Mouse (Mus musculus): ENCODE measurements at regions not wholly inside any gene's neighbourhood (a gene's known extent, or its start where the extent isn't known, plus 50 kb on each side); places are given as distances from the start of the nearest gene placed in this dataset.

DNA sequence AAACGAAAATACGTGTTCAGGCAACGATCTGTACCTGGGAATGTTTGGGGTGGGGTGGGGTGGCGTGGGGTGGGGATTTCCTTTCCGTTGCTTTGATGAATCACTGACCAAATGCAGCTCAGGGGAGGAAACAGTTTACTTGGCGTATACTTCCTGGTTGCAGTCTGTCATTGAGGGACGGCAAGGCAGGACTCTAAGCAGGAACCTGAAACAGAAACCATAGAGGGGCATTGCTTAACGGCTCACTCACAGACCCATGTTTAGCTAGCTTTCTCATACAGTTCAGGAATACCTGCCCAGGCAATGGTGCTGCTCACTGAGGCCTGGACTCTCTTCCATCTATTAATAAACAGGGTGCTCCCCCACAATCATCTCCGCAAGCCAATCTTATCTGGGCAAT is 55.1 kb upstream of the Smox start:
- Histone ChIP-seq H3K27ac (replicated peaks) (no peak overlapping the region), H3K27me3 (ENCODE audit: low read depth, poor library complexity, severe bottlenecking) (no peaks in the 10 kb centered on the region), H3K4me3 (no peak overlapping the region), H3K9me3 (replicated peaks) (no peaks in the 10 kb centered on the region), H3K4me1 (no peaks in the 10 kb centered on the region), H3K36me3 (no peaks in the 10 kb centered on the region)
- 89% methylated on average over 9 of the region's 9 CpGs for WGBS
- DNase-seq (ENCODE audit: low spot score): no peak

DNA sequence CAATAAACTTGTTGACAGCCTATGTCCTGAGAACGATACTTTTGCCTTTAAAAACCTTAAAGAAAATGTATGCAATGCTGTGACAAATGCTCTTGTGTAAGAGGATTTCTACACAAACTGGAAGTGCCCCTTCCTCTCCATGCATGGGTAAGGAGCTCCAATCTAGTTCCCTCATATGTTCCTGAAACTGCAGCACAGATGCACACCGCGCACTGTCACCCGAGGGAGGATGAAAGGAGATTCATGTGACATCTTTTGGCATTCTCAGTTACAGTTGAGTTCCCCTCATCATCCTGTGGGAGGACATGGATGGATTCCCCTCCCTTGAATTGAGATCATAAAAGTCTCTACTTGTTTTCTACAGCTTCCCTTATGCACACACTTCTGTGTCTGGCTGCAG is 60.8 kb upstream of the Smox start:
- DNase-seq (ENCODE audit: low spot score): no peak
- 83% methylated on average over 4 of the region's 4 CpGs for WGBS
- H3K36me3 ChIP-seq: no peaks in the 10 kb centered on the region
- no peak overlapping the region for H3K27ac ChIP-seq (replicated peaks)
- no peak overlapping the region for H3K4me3 ChIP-seq
- H3K4me1 ChIP-seq: no peaks in the 10 kb centered on the region
- H3K9me3 ChIP-seq (replicated peaks): no peaks in the 10 kb centered on the region
- H3K27me3 ChIP-seq (ENCODE audit: low read depth, poor library complexity, severe bottlenecking): no peaks in the 10 kb centered on the region

DNA sequence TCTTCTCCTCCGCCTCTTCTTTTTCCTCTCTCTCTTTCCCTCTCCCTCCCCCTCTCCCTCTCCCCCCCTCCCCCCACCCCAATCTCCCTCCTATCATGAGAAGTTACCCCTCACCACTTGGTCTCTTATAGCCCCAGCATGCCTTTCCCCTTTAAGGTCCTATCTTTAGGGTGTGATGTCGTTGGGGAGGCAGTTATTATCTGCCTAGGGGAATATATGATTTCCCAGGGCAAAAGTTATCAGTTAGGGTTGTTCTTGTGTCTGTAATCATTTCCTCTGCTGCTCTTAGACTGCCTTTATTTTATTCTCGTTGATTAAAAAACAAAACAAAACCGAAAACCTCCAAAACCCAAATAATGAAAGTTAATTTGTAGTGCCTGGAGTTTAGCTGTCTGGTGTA is 63.2 kb upstream of the Smox start:
- Histone ChIP-seq H3K4me1 (peaks cover under 1% of the 10 kb centered on the region; the same call in 1 of the 2 replicates), H3K27me3 (ENCODE audit: low read depth, poor library complexity, severe bottlenecking) (no peaks in the 10 kb centered on the region), H3K27ac (replicated peaks) (no peak overlapping the region), H3K36me3 (no peaks in the 10 kb centered on the region), H3K4me3 (no peak overlapping the region), H3K9me3 (replicated peaks) (no peaks in the 10 kb centered on the region)
- DNase-seq (ENCODE audit: low spot score): no peak
- WGBS: 80% methylated on average over 4 of the region's 4 CpGs

DNA sequence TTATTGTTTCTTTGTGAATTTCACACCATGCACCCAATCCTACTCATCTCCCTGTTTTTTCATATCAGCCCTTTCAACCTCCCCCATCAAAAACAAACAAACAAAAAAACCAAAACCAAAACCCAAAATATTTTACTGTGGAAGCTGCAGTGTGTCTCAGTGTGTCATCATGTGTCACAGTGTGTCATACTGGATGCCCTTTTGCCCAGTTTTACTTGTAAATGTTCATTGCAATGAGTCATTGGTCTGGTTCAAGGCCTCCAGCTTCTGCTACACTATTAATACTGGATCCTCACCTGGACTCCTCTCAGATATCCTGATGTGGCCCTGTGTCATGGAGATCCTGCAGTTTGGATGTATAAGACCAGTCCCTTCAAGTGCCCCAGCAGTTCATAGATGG is 64.4 kb upstream of the Smox start:
- peaks cover 7% of the 10 kb centered on the region; the same call in 1 of the 2 replicates for H3K4me1 ChIP-seq
- no peak for DNase-seq (ENCODE audit: low spot score)
- H3K4me3 ChIP-seq: no peak overlapping the region
- no peaks in the 10 kb centered on the region for H3K9me3 ChIP-seq (replicated peaks)
- no peaks in the 10 kb centered on the region for H3K27me3 ChIP-seq (ENCODE audit: low read depth, poor library complexity, severe bottlenecking)
- H3K27ac ChIP-seq (replicated peaks): no peak overlapping the region
- no peaks in the 10 kb centered on the region for H3K36me3 ChIP-seq

DNA sequence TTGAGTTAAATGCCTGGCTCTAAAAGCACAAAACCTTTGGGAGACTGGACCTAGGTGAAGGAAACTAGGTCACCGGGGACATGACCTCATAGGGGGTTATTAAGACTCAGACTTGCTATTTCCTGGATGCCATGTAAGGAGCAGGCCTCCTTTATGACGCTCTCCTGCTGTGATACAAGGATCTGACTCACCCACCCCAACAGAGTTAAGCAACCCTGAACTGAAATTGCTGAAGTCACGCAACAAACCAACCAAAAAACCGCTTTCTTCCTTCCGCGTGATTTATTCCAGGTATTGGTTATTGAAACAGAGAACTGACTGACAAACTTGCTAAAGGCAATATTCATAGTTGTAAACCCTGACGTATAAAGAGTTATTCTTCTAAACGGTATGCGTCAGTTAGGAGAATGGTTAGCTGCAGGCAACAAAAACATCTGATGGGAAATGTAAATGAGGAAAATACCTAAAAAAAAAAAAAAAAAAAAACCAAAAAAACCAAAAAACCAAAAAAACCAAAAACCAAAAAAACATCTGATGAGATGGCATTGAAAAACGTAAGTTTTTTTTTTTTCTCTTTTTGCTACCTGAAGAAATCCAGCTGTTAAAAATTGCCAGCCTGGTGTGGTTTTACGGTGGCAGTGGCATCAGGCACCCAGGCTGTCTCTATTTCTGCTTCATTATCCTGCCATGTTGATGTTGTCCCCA is 67.5 kb upstream of the Smox start:
- DNase-seq (ENCODE audit: low spot score): no peak
- H3K27ac ChIP-seq (replicated peaks): no peak overlapping the region
- H3K4me1 ChIP-seq: peaks cover 7% of the 10 kb centered on the region; the same call in 1 of the 2 replicates
- no peaks in the 10 kb centered on the region for H3K27me3 ChIP-seq (ENCODE audit: low read depth, poor library complexity, severe bottlenecking)
- no peak overlapping the region for H3K4me3 ChIP-seq
- WGBS: 79% methylated on average over 11 of the region's 11 CpGs
- no peaks in the 10 kb centered on the region for H3K36me3 ChIP-seq
- H3K9me3 ChIP-seq (replicated peaks): no peaks in the 10 kb centered on the region

DNA sequence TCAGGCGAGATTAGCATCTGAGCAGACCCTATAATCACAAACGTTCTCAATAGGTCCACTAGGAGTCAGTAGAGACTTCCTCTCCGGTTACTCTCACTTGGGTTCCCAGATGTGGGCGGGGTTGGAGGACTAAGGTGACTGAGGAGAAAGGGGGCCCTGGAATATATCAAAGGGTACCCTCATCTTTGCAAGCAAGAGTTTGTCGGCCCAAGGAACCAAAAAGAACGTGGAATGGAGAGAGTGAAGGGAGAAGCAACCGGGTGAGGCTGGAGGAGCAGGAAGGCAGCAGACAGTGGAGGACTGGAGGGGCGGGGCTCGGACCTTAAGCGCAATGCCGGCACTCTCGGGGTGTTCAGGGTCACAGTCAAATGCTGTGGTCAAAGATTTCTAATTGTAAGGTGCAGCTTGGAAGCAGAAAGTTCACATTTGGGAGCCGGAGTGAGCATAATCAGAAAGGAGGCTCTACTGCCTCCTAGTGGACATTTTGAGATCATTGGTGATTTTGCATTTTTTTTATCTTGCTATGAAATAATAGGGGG is 68.3 kb upstream of the Smox start:
- peaks cover 7% of the 10 kb centered on the region; the same call in 1 of the 2 replicates for H3K4me1 ChIP-seq
- H3K27me3 ChIP-seq (ENCODE audit: low read depth, poor library complexity, severe bottlenecking): no peaks in the 10 kb centered on the region
- WGBS: 0% methylated on average over 13 of the region's 13 CpGs
- H3K4me3 ChIP-seq: peak overlapping the region; percentile 58
- H3K36me3 ChIP-seq: no peaks in the 10 kb centered on the region
- H3K27ac ChIP-seq (replicated peaks): peak overlapping the region; percentile 77
- no peaks in the 10 kb centered on the region for H3K9me3 ChIP-seq (replicated peaks)
- DNase-seq (ENCODE audit: low spot score): peak; percentile 66

DNA sequence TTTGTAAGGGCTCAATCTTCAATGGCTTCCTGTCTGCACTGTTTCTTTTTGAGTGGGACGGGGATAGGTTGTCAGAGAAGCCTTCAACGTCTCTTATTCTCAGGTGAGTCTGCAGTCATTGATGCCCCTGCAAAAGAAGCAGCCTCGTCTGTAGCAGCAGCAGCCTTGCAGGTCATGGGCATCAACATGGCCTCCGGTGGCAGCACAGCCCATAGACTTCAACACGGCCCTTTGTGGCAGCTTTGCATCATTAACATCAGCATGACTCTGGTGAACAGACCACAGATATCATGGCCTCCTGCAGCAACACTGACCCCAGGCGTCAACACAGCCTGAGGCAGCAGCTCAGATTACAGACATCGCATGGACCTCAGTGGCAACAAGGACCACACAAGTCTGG is 65.4 kb upstream of the Rnf24 start:
- 79% methylated on average over 7 of the region's 7 CpGs for WGBS
- Histone ChIP-seq H3K4me3 (no peak overlapping the region), H3K27ac (replicated peaks) (no peak overlapping the region), H3K36me3 (no peaks in the 10 kb centered on the region), H3K9me3 (replicated peaks) (no peaks in the 10 kb centered on the region), H3K27me3 (ENCODE audit: low read depth, poor library complexity, severe bottlenecking) (no peaks in the 10 kb centered on the region), H3K4me1 (peaks cover 7% of the 10 kb centered on the region; the same call in 1 of the 2 replicates)
- no peak for DNase-seq (ENCODE audit: low spot score)

DNA sequence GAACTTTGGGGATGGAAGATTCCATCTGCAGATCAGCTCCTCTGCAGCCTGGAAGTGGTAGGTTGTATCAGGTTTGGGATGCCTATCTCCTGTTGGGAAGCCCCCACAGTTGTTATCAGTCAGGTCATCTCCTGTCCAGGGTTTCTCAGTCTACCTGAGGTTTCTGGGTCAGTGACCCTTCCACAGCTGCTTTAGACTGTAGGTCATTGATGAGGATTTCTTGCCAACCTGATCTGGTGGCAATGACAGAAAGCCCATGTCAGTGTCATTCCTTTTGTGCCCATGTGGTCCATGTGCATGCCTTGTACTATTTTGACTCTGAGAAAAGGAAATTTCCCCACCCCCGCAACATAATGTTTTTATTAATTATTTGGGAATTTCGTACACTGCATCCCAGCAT is 64.8 kb upstream of the Rnf24 start:
- 91% methylated on average over 2 of the region's 2 CpGs for WGBS
- Histone ChIP-seq H3K36me3 (no peaks in the 10 kb centered on the region), H3K4me3 (no peak overlapping the region), H3K27ac (replicated peaks) (no peak overlapping the region), H3K27me3 (ENCODE audit: low read depth, poor library complexity, severe bottlenecking) (no peaks in the 10 kb centered on the region), H3K4me1 (0 out of 2 replicates have a peak, but pooled peaks cover 1% of the 10 kb centered on the region), H3K9me3 (replicated peaks) (no peaks in the 10 kb centered on the region)
- DNase-seq (ENCODE audit: low spot score): no peak

DNA sequence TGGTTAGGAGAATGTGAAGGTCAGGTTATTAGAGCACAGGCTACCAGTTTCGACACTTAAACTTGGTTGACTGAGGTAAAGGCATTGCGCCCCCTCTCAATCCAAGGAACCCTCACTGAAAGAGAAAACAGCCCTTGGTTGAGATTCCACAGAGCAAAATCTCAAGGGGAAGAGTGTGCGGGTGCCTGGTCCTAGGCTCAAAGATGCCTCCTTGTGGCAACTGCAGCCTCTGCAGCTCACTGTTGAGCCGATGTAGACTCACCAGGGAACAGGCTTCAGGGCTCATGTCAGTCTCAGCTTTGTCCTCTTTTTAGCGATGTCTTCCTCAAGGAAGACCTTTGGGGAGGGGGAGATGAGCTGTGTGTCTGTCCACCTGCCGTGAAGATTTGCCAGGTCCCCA is 63.8 kb upstream of the Rnf24 start:
- Histone ChIP-seq H3K9me3 (replicated peaks) (no peaks in the 10 kb centered on the region), H3K27ac (replicated peaks) (no peak overlapping the region), H3K27me3 (ENCODE audit: low read depth, poor library complexity, severe bottlenecking) (no peaks in the 10 kb centered on the region), H3K4me1 (no peaks in the 10 kb centered on the region), H3K4me3 (no peak overlapping the region), H3K36me3 (no peaks in the 10 kb centered on the region)
- peak; percentile 35 for DNase-seq (ENCODE audit: low spot score)
- WGBS: 39% methylated on average over 6 of the region's 6 CpGs

DNA sequence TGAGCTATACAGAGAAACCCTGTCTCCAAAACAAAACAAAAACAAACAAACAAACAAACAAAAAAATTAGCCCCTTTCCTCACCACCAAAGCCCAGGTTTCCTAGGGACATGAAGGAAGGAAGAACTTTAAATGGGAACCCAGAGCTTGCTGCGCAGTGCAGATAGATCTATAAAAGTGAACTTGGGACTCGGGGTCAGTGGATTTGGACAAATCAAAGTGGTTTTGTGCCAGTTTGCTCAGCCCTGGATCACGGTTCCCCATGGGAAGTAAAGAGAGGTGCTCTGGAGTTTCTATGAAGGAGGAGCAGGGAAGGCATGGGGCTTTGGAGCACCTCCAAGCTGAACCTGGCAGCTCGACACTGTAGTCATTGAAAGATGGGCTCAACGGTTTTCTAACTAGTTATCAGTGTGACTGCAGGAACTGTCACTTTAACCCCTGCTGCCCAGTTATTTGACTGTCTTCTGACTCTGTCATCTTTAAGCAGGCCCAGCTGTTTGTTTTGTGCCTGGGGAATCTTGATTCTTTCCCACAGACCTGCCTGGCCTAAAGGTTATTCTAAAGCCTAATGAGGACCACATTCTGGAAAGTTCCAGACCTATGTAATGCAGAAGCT is 58.3 kb upstream of the Rnf24 start:
- H3K4me3 ChIP-seq: no peak overlapping the region
- no peaks in the 10 kb centered on the region for H3K4me1 ChIP-seq
- no peak for DNase-seq (ENCODE audit: low spot score)
- no peak overlapping the region for H3K27ac ChIP-seq (replicated peaks)
- no peaks in the 10 kb centered on the region for H3K9me3 ChIP-seq (replicated peaks)
- H3K36me3 ChIP-seq: no peaks in the 10 kb centered on the region
- 86% methylated on average over 5 of the region's 5 CpGs for WGBS
- no peaks in the 10 kb centered on the region for H3K27me3 ChIP-seq (ENCODE audit: low read depth, poor library complexity, severe bottlenecking)

DNA sequence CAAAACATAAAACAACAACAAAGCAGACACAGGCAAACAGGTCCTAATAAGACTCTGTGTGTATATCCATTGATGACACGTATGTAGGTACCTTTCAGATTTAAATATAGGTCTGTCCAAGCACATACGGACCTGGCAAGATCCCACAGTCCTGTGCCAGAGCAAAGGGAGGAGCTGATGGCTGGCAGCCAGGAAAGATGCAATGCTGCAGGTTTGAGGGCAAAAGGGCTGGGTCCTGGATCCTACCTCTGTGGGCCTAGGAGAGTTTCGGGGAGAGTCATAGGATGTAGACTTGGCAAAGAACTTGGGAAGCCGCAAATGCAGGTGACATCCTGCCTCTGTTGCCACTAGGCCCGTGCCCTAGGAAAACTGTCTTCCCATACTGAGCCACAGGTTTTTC is 54.6 kb upstream of the Rnf24 start:
- H3K4me3 ChIP-seq: no peak overlapping the region
- no peaks in the 10 kb centered on the region for H3K36me3 ChIP-seq
- H3K9me3 ChIP-seq (replicated peaks): no peaks in the 10 kb centered on the region
- WGBS: 92% methylated on average over 5 of the region's 5 CpGs
- H3K27ac ChIP-seq (replicated peaks): no peak overlapping the region
- DNase-seq (ENCODE audit: low spot score): no peak
- H3K4me1 ChIP-seq: no peaks in the 10 kb centered on the region
- H3K27me3 ChIP-seq (ENCODE audit: low read depth, poor library complexity, severe bottlenecking): no peaks in the 10 kb centered on the region

DNA sequence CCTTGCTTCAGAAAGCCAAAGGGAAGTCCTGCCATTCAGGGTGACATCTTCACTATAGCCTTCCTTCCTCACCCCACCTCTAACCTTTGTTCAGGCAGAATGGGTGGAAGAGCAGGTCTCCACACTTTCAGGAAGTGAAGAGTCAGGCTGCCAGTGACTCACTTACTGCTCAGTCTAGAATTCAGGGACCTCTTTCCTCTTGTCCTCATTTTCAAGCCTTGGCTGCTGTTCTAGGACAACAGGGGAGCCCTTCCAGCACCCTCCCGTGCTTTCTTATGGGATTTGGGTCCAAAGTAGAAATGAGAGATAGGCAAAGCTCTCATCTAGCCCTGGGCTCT is 51.5 kb upstream of the Rnf24 start:
- DNase-seq (ENCODE audit: low spot score): no peak
- no peak overlapping the region for H3K27ac ChIP-seq (replicated peaks)
- no peaks in the 10 kb centered on the region; the same call in 1 of the 2 replicates for H3K4me1 ChIP-seq
- no peaks in the 10 kb centered on the region for H3K27me3 ChIP-seq (ENCODE audit: low read depth, poor library complexity, severe bottlenecking)
- H3K4me3 ChIP-seq: no peak overlapping the region
- no peaks in the 10 kb centered on the region for H3K9me3 ChIP-seq (replicated peaks)
- 57% methylated on average over 1 of the region's 1 CpGs for WGBS
- no peaks in the 10 kb centered on the region for H3K36me3 ChIP-seq

DNA sequence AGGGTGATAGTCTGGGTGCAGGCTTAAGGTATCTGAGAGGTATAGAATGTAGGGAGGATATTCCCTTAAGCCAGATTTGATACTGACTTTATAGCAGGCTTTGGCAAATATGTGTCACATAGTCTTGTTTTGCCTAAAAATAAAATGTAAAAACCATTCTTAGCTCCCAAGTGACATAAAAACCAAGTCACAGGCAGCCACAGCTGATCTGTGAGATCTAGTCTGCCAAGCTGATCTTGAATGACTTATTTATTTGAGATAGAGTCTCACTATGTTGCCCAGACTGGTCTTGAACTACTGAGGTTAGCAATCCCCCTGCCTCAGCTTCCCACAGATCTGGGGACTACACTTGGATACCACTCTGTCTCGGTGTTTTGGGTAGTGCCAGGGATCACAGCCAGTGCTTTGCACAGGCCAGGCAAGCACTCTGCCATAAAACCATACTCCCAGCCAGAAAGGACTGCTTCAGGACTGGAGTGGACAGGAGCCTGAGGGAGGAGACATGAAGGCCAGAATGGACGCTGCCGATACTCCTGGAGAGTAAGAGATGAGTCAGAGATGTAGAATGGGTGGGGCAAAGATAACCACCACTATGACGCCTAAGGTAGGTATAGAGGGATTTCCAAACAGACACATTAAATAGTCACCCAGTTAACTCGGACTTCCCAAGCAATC is 51.0 kb upstream of the Rnf24 start:
- no peaks in the 10 kb centered on the region for H3K9me3 ChIP-seq (replicated peaks)
- no peaks in the 10 kb centered on the region; the same call in 1 of the 2 replicates for H3K4me1 ChIP-seq
- WGBS: 80% methylated on average over 5 of the region's 5 CpGs
- H3K27me3 ChIP-seq (ENCODE audit: low read depth, poor library complexity, severe bottlenecking): no peaks in the 10 kb centered on the region
- no peaks in the 10 kb centered on the region for H3K36me3 ChIP-seq
- no peak overlapping the region for H3K4me3 ChIP-seq
- no peak for DNase-seq (ENCODE audit: low spot score)
- H3K27ac ChIP-seq (replicated peaks): no peak overlapping the region

Data from midbrain, embryonic 10.5 days (tissue).